Mouse (Mus musculus) limb, embryonic 12.5 days (tissue): Measurements from ENCODE around the gene Trmu. TPM values are rescaled to one million over a fixed set of nuclear protein-coding genes. Genes with fewer than 3 reads are reported as not detected.

Experiments
- ATAC-seq: fragments of 200-750 bp; cut with Nextera tagmentation; 2 replicates; pipeline ENCODE4 v1.8.0; 2017; ENCODE audit warnings: low read depth, moderate TSS enrichment; ENCODE audit not compliant: insufficient number of reproducible peaks, insufficient read depth, low FRiP score, low TSS enrichment
- H3K27ac ChIP-seq: fragments of 300-500 bp; sonication (generic); 2 replicates; pipeline ENCODE4 v1.5.1; 2016; ENCODE audit warnings: mild to moderate bottlenecking, moderate library complexity
- H3K27me3 ChIP-seq: fragments of 300-500 bp; sonication (generic); 2 replicates; pipeline ENCODE4 v1.6.1; 2016; ENCODE audit warnings: mild to moderate bottlenecking, moderate library complexity
- H3K36me3 ChIP-seq: fragments of 300-500 bp; sonication (generic); 2 replicates; pipeline ENCODE4 v1.6.1; 2016; ENCODE audit warnings: mild to moderate bottlenecking, moderate library complexity
- H3K4me1 ChIP-seq: fragments of 300-500 bp; sonication (generic); replicated peaks from 2 replicates; pipeline ENCODE4 v1.6.1; 2016
- H3K4me2 ChIP-seq: fragments of 300-500 bp; sonication (generic); 2 replicates; pipeline ENCODE4 v1.6.1; 2016; ENCODE audit warnings: mild to moderate bottlenecking, moderate library complexity
- H3K4me3 ChIP-seq: fragments of 300-500 bp; sonication (generic); replicated peaks from 2 replicates; pipeline ENCODE4 v1.5.1; 2016; ENCODE audit warnings: mild to moderate bottlenecking
- H3K9ac ChIP-seq: fragments of 300-500 bp; sonication (generic); replicated peaks from 2 replicates; pipeline ENCODE4 v1.6.1; 2016; ENCODE audit warnings: mild to moderate bottlenecking, moderate library complexity
- H3K9me3 ChIP-seq: fragments of 300-500 bp; sonication (generic); 2 replicates; pipeline ENCODE4 v1.6.1; 2016; ENCODE audit warnings: mild to moderate bottlenecking, moderate library complexity
- WGBS: fragments of 180-500 bp; shearing (Covaris S2); methylation state at CpG from one replicate; pipeline ENCODE4 v1.1.7; 2016; 5-methylcytosine and 5-hydroxymethylcytosine counted together
- polyA plus RNA-seq: library from polyadenylated mRNA; unstranded; fragments of >200 nt; fragmentation: Nextera tagmentation; extraction: Ambion mirVana; gene quantifications from 2 replicates; pipeline ENCODE4 v1.2.1, GENCODE M21; 2016

Trmu gene
- polyA plus RNA-seq, 1 experiment from 2014 or later: 46.7 TPM

- Histone ChIP-seq H3K4me2 (no peak overlapping the region), H3K27ac (no peak overlapping the region), H3K36me3 (0 out of 2 replicates have a peak, but pooled peaks cover 3% of the 10 kb centered on the region), H3K27me3 (no peaks in the 10 kb centered on the region), H3K9me3 (no peaks in the 10 kb centered on the region), H3K4me1 (peaks cover 6% of the 10 kb centered on the region; the same call in 1 of the 2 replicates), H3K9ac (no peak overlapping the region), H3K4me3 (no peak overlapping the region)
- ATAC-seq: no peak
- 62% methylated on average over 8 of the region's 8 CpGs for WGBS
Observed at GRCm38 (mm10) chr15:85919191-85919891, 40.2 kb downstream of the Trmu start.

DNA sequence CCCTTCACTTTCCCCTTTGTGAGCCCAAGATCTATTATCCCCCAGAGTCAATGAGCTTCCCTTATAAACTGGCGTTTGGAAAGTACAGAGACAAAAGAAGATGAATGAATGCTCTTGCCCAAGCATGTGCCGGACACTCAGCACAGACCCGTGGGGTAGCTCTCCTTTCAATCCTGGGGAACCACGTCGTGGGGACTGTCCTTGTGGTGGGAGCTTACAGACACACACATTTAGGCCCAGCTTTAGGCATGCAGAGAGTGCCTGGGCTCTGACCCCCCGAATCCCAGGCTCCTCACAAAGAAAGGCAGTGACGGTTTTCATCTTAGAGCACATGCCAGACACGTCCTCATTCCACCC is 40.8 kb downstream of the Trmu start:
- Histone ChIP-seq H3K4me2 (no peak overlapping the region), H3K27ac (no peak overlapping the region), H3K4me1 (peaks cover 6% of the 10 kb centered on the region; the same call in 1 of the 2 replicates), H3K9ac (no peak overlapping the region), H3K4me3 (no peak overlapping the region), H3K27me3 (no peaks in the 10 kb centered on the region), H3K9me3 (no peaks in the 10 kb centered on the region), H3K36me3 (0 out of 2 replicates have a peak, but pooled peaks cover 3% of the 10 kb centered on the region)
- 83% methylated on average over 8 of the region's 8 CpGs for WGBS
- ATAC-seq: no peak

GRCm38 (mm10) chr15:85921855-85922254 is 42.7 kb downstream of the Trmu start:
- no peak for ATAC-seq
- WGBS: 90% methylated on average over 11 of the region's 11 CpGs
- H3K36me3 ChIP-seq: no peaks in the 10 kb centered on the region

GRCm38 (mm10) chr15:85928161-85928560 is 49.0 kb downstream of the Trmu start:
- Histone ChIP-seq H3K27ac (no peak overlapping the region), H3K9me3 (no peaks in the 10 kb centered on the region), H3K4me1 (0 out of 2 replicates have a peak, but pooled peaks cover 3% of the 10 kb centered on the region), H3K36me3 (no peaks in the 10 kb centered on the region), H3K4me2 (no peak overlapping the region), H3K9ac (no peak overlapping the region), H3K4me3 (no peak overlapping the region), H3K27me3 (no peaks in the 10 kb centered on the region)
- WGBS: 84% methylated on average over 12 of the region's 12 CpGs
- no peak for ATAC-seq

More at GRCm38 (mm10) chr15:85921855-85922254, 42.7 kb downstream of the Trmu start:
- Histone ChIP-seq H3K9ac (no peak overlapping the region), H3K4me2 (no peak overlapping the region), H3K27me3 (no peaks in the 10 kb centered on the region), H3K4me3 (no peak overlapping the region), H3K4me1 (peaks cover 9% of the 10 kb centered on the region; the same call in 1 of the 2 replicates), H3K27ac (no peak overlapping the region), H3K9me3 (no peaks in the 10 kb centered on the region)

DNA sequence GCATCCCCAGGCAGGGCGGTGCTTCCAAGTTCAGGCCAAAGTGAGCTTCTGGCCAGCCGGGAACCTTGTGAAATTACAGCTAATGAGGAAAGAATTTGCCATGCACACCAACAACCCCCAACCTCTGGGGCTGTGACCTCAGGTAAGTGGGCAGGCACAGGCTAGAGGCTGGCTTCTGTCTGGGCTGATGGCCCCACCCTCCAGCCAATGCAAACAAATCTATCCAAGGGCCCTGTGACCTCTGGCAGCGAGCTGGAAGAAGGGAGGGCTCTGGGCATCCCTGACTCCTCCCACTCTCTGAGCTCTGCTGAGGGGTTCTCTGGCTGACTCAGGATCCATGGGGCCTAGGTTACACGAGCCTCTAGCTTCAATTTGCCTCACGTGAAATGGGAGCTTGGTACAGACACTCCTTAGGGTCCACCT is 56.5 kb downstream of the Trmu start:
- Histone ChIP-seq H3K4me2 (no peak overlapping the region), H3K9me3 (no peaks in the 10 kb centered on the region), H3K4me1 (peaks cover 14% of the 10 kb centered on the region), H3K36me3 (no peaks in the 10 kb centered on the region), H3K9ac (no peak overlapping the region), H3K4me3 (no peak overlapping the region), H3K27me3 (no peaks in the 10 kb centered on the region), H3K27ac (peak overlapping the region; percentile 45; the same call in 1 of the 2 replicates)
- 11% methylated on average over 5 of the region's 5 CpGs for WGBS
- peak; percentile 71; the same call in 1 of the 2 replicates for ATAC-seq

Other genes starting within 250 kb of the Trmu start
- gene Ppara, start 144.3 kb upstream of the Trmu start, polyA plus RNA-seq: 1.9 and 2.4 TPM in 2 replicates
- 22.8 and 24.5 TPM in 2 replicates for gene Cdpf1, start 67.6 kb upstream of the Trmu start, polyA plus RNA-seq
- 0.12 and 0.13 TPM in 2 replicates for gene Pkdrej, start 57.6 kb upstream of the Trmu start, polyA plus RNA-seq
- gene Ttc38, start 47.0 kb upstream of the Trmu start, polyA plus RNA-seq: 4.9 and 5.3 TPM in 2 replicates
- gene Gtse1, start 19.6 kb upstream of the Trmu start, polyA plus RNA-seq: 35.9 and 36.1 TPM in 2 replicates
- 1.9 TPM in 2 replicates for gene Celsr1, start 154.5 kb downstream of the Trmu start, polyA plus RNA-seq
- gene Gramd4, start 178.4 kb downstream of the Trmu start, polyA plus RNA-seq: 19.2 and 20.0 TPM in 2 replicates